Mouse (Mus musculus) embryonic facial prominence, embryonic 10.5 days (tissue): ENCODE results near the gene A930004D18Rik. TPM values are rescaled to one million over a fixed set of nuclear protein-coding genes. Genes with fewer than 3 reads are reported as not detected.
"Not testable (repeated sequence)": the region's sequence is repeated elsewhere in the genome, so short reads cannot be mapped to it uniquely, and the experiment has no call there.

Experiments
- DNase-seq: peaks from one replicate; pipeline ENCODE4 v3.0.0-alpha.2; 2017; ENCODE audit warnings: low spot score
- H3K27ac ChIP-seq: fragments of 300-500 bp; sonication (generic); replicated peaks from 2 replicates; pipeline ENCODE4 v1.5.1; 2016; ENCODE audit warnings: mild to moderate bottlenecking
- H3K27me3 ChIP-seq: fragments of 300-500 bp; sonication (generic); replicated peaks from 2 replicates; pipeline ENCODE4 v1.6.1; 2016; ENCODE audit warnings: low read depth, mild to moderate bottlenecking; ENCODE audit not compliant: poor library complexity, severe bottlenecking
- H3K36me3 ChIP-seq: fragments of 300-500 bp; sonication (generic); replicated peaks from 2 replicates; pipeline ENCODE4 v1.6.1; 2016; ENCODE audit warnings: mild to moderate bottlenecking, moderate library complexity
- H3K4me1 ChIP-seq: fragments of 300-500 bp; sonication (generic); 2 replicates; pipeline ENCODE4 v1.6.1; 2016
- H3K4me3 ChIP-seq: fragments of 300-500 bp; sonication (generic); 2 replicates; pipeline ENCODE4 v1.5.1; 2016; ENCODE audit warnings: mild to moderate bottlenecking, moderate library complexity
- H3K9me3 ChIP-seq: fragments of 300-500 bp; sonication (generic); 2 replicates; pipeline ENCODE4 v1.6.1; 2016; ENCODE audit warnings: mild to moderate bottlenecking
- WGBS: fragments of 180-500 bp; shearing (Covaris S2); methylation state at CpG from one replicate; pipeline ENCODE4 v1.1.7; 2016; 5-methylcytosine and 5-hydroxymethylcytosine counted together
- polyA plus RNA-seq: library from polyadenylated mRNA; unstranded; fragments of >200 nt; fragmentation: Nextera tagmentation; extraction: Ambion mirVana; gene quantifications from 2 replicates; pipeline ENCODE4 v1.2.1, GENCODE M21; 2016

The A930004D18Rik gene
- polyA plus RNA-seq, 1 experiment from 2014 or later: 17.7 TPM

GRCm38 (mm10) chr2:18011226-18011625, 26.3 kb downstream of the A930004D18Rik start:
- H3K27me3 ChIP-seq: no peaks in the 10 kb centered on the region
- H3K4me1 ChIP-seq: no peaks in the 10 kb centered on the region
- no peak for DNase-seq
- no peak overlapping the region for H3K27ac ChIP-seq
- no peak overlapping the region for H3K4me3 ChIP-seq
- WGBS: 88% methylated on average over 6 of the region's 6 CpGs
- H3K36me3 ChIP-seq: no peaks in the 10 kb centered on the region
- no peaks in the 10 kb centered on the region for H3K9me3 ChIP-seq

GRCm38 (mm10) chr2:18005137-18005536, 32.4 kb downstream of the A930004D18Rik start:
- 30% methylated on average over 8 of the region's 8 CpGs for WGBS
- H3K4me1 ChIP-seq: peaks cover 11% of the 10 kb centered on the region
- no peaks in the 10 kb centered on the region for H3K27me3 ChIP-seq
- H3K4me3 ChIP-seq: no peak overlapping the region
- no peak overlapping the region for H3K27ac ChIP-seq
- no peaks in the 10 kb centered on the region for H3K36me3 ChIP-seq
- H3K9me3 ChIP-seq: no peaks in the 10 kb centered on the region
- DNase-seq: peak; percentile 47

GRCm38 (mm10) chr2:18004286-18004685, 33.3 kb downstream of the A930004D18Rik start:
- DNase-seq: no peak
- Histone ChIP-seq H3K27ac (no peak overlapping the region), H3K9me3 (no peaks in the 10 kb centered on the region), H3K4me1 (peaks cover 11% of the 10 kb centered on the region), H3K4me3 (no peak overlapping the region), H3K27me3 (no peaks in the 10 kb centered on the region), H3K36me3 (no peaks in the 10 kb centered on the region)
- 83% methylated on average over 4 of the region's 4 CpGs for WGBS

- Histone ChIP-seq H3K36me3 (no peaks in the 10 kb centered on the region), H3K4me3 (no peak overlapping the region), H3K27me3 (no peaks in the 10 kb centered on the region), H3K9me3 (no peaks in the 10 kb centered on the region), H3K27ac (no peak overlapping the region), H3K4me1 (peaks cover 11% of the 10 kb centered on the region)
- 90% methylated on average over 3 of the region's 3 CpGs for WGBS
- no peak for DNase-seq
Observed at GRCm38 (mm10) chr2:18002306-18002705, 35.2 kb downstream of the A930004D18Rik start.

- Histone ChIP-seq H3K4me1 (no peaks in the 10 kb centered on the region), H3K27ac (no peak within 1 kb of the TSS), H3K9me3 (no peaks in the 10 kb centered on the region), H3K4me3 (no peak within 1 kb of the TSS), H3K27me3 (no peaks in the 10 kb centered on the region), H3K36me3 (no peaks in the 10 kb centered on the region)
- DNase-seq: no peak
Observed at GRCm38 (mm10) chr2:17996858-17997257, 40.7 kb downstream of the A930004D18Rik start, which contains the start of gene H2al2a. H2al2a (minus strand) TSS chr2:17996958.

GRCm38 (mm10) chr2:17989562-17989961, 48.0 kb downstream of the A930004D18Rik start:
- Histone ChIP-seq H3K9me3 (no peaks in the 10 kb centered on the region), H3K27me3 (no peaks in the 10 kb centered on the region)

GRCm38 (mm10) chr2:17989115-17989514, 48.4 kb downstream of the A930004D18Rik start:
- no peaks in the 10 kb centered on the region for H3K27me3 ChIP-seq
- no peaks in the 10 kb centered on the region for H3K4me1 ChIP-seq
- 59% methylated on average over 3 of the region's 3 CpGs for whole genome bisulfite sequencing
- no peak for DNase-seq
- no peaks in the 10 kb centered on the region for H3K9me3 ChIP-seq
- no peak overlapping the region for H3K27ac ChIP-seq
- H3K4me3 ChIP-seq: no peak overlapping the region
- no peaks in the 10 kb centered on the region for H3K36me3 ChIP-seq

More at GRCm38 (mm10) chr2:17989562-17989961, 48.0 kb downstream of the A930004D18Rik start:
- H3K4me3 ChIP-seq: no peak overlapping the region
- no peaks in the 10 kb centered on the region for H3K4me1 ChIP-seq
- no peaks in the 10 kb centered on the region for H3K36me3 ChIP-seq
- no peak overlapping the region for H3K27ac ChIP-seq
- DNase-seq: no peak

GRCm38 (mm10) chr2:17986694-17987093, 50.8 kb downstream of the A930004D18Rik start:
- DNase-seq: no peak
- WGBS: 84% methylated on average over 3 of the region's 3 CpGs
- H3K27me3 ChIP-seq: no peaks in the 10 kb centered on the region
- H3K9me3 ChIP-seq: no peaks in the 10 kb centered on the region
- H3K36me3 ChIP-seq: no peaks in the 10 kb centered on the region
- no peaks in the 10 kb centered on the region for H3K4me1 ChIP-seq
- H3K4me3 ChIP-seq: no peak overlapping the region
- no peak overlapping the region for H3K27ac ChIP-seq

- Histone ChIP-seq H3K27ac (no peak overlapping the region), H3K4me3 (no peak overlapping the region), H3K36me3 (no peaks in the 10 kb centered on the region), H3K4me1 (no peaks in the 10 kb centered on the region), H3K27me3 (no peaks in the 10 kb centered on the region), H3K9me3 (no peaks in the 10 kb centered on the region)
- WGBS: 99% methylated on average over 3 of the region's 3 CpGs
- DNase-seq: no peak
Observed at GRCm38 (mm10) chr2:17984774-17985173, 52.8 kb downstream of the A930004D18Rik start.

- Histone ChIP-seq H3K27me3 (no peaks in the 10 kb centered on the region), H3K4me1 (no peaks in the 10 kb centered on the region), H3K27ac (no peak overlapping the region), H3K9me3 (no peaks in the 10 kb centered on the region), H3K36me3 (no peaks in the 10 kb centered on the region), H3K4me3 (no peak overlapping the region)
- no peak for DNase-seq
- WGBS: 85% methylated on average over 1 of the region's 1 CpGs
Observed at GRCm38 (mm10) chr2:17982747-17983146, 54.8 kb downstream of the A930004D18Rik start.

- DNase-seq: no peak
- WGBS: 94% methylated on average over 6 of the region's 6 CpGs
Observed at GRCm38 (mm10) chr2:17978706-17979105, 58.8 kb downstream of the A930004D18Rik start.

GRCm38 (mm10) chr2:17978251-17978650, 59.3 kb downstream of the A930004D18Rik start:
- not testable (repeated sequence) for H3K4me3 ChIP-seq, H3K36me3 ChIP-seq, DNase-seq, H3K4me1 ChIP-seq, H3K27ac ChIP-seq, H3K27me3 ChIP-seq, H3K9me3 ChIP-seq
- WGBS: 92% methylated on average over 7 of the region's 7 CpGs

More at GRCm38 (mm10) chr2:17978706-17979105, 58.8 kb downstream of the A930004D18Rik start:
- H3K4me1 ChIP-seq: peaks cover 5% of the 10 kb centered on the region
- H3K27me3 ChIP-seq: no peaks in the 10 kb centered on the region
- H3K27ac ChIP-seq: no peak overlapping the region
- H3K36me3 ChIP-seq: no peaks in the 10 kb centered on the region
- H3K9me3 ChIP-seq: no peaks in the 10 kb centered on the region
- H3K4me3 ChIP-seq: no peak overlapping the region

GRCm38 (mm10) chr2:17977645-17978044, 59.9 kb downstream of the A930004D18Rik start:
- not testable (repeated sequence) for H3K27ac ChIP-seq, H3K9me3 ChIP-seq

More at GRCm38 (mm10) chr2:17977645-17978044, 59.9 kb downstream of the A930004D18Rik start:
- not testable (repeated sequence) for DNase-seq, H3K27me3 ChIP-seq, H3K36me3 ChIP-seq, H3K4me1 ChIP-seq, H3K4me3 ChIP-seq
